Mouse (Mus musculus) Patski (cell line): ENCODE measurements at regions not wholly inside any gene's neighbourhood (a gene's known extent, or its start where the extent isn't known, plus 50 kb on each side); places are given as distances from the start of the nearest gene placed in this dataset.

Source experiments
- ATAC-seq: fragments of 100-300 bp; one replicate; pipeline ENCODE4 v1.8.0; 2021
- CTCF ChIA-PET: fragments of 350-600 bp; sonication (Branson Sonifier 250); formaldehyde crosslinking; loops from one replicate; lab custom pipeline; 2022; ENCODE audit warnings: inconsistent platforms; lab: Charles Lee
- POLR2A ChIA-PET: fragments of 350-600 bp; sonication (Branson Sonifier 250); formaldehyde crosslinking; loops from one replicate; lab custom pipeline; 2022; ENCODE audit warnings: antibody characterized with exemption, inconsistent platforms; lab: Charles Lee
- DNase-seq: peaks from one replicate; pipeline ENCODE4 v3.0.0-alpha.2; 2011; ENCODE audit warnings: low read depth, low spot score
- H3K27me3 ChIP-seq: fragments of 371-371 bp; one replicate; pipeline ENCODE4 v1.5.1; 2021
- CTCF ChIP-seq: fragments of 100-300 bp; IDR thresholded peaks from one replicate; pipeline ENCODE4 v1.5.1; 2021
- in situ Hi-C: fragments of 300-500 bp; cut with MboI; formaldehyde crosslinking; loops from 3 replicates; pipeline ENCODE4 v1.11.1; 2018; ENCODE audit warnings: low pct_unique_long_range_greater_than_20kb, mixed read lengths

DNA sequence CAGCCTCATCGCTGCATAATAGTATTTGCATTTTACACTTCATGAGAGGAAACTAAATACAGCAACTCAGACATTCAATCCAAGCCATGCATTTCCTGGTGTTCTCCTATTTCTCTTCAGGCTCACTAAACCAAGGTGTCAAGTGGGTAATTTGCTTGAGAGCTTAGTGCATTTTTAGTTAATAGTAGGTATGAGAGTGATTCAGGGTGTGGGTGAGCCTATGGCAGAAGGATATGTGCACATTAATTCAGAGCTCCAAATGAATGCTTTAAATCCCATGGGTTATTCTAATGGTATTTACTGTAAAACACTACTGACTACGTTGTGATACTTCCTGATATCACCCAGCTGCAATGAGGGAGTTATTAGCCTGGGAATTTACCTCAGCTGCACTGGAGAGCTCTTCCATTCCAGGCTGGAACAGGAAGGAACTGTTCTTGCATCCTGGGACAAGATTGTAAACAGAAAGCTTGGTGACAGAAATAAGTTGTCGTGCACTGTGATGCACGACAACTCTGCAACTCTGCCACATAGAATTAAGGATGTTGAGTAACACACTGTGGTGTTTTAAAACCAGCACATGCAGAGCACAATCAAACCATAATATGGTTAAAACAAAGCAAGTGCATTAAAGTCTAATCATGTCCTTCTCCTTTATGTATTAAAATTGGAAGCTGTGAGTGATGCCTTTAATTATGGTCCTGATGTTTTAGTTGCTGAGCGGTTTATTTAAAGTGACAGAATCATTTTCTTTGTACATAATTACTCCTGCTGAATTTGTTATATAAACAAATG, 170.4 kb upstream of the Setmar start:
- ATAC-seq, result no peak
- in situ Hi-C loops, result no loop called here
- TF ChIP-seq CTCF, result no peak
- POLR2A ChIA-PET, result no interaction called here
- peaks cover 4% of the 10 kb centered on the region for H3K27me3 ChIP-seq
- DNase-seq, result no peak
- CTCF ChIA-PET, result no interaction called here

DNA sequence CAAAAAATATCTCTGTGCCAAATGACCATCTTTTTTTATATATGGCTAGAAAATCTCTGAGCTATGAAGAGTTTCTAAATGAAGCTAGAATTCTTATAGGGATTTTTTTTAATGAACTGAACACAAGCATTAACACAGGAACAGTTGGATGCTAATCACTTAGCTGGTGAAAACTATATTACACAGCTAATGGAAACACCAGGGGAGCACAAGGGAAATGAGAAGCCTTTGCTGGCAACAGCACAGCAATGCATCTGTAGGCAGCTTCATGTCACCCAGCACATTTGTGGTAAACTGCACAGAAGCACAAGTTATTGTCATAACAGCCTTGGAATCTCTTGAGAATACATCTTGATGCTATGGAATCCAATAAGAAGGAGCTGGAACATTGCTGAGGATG, 154.3 kb upstream of the Setmar start:
- ChIA-PET CTCF (interaction anchor here (0.6 to 1.0 kb wide), 2 partner anchors 9 to 13 kb away, joined by 3 to 4 read pairs; no protein-coding TSS in a partner anchor), POLR2A (no interaction called here)
- in situ Hi-C loops, result no loop called here
- ATAC-seq (no peak), DNase-seq (no peak)
- H3K27me3 ChIP-seq, result no peaks in the 10 kb centered on the region
- no peak for TF ChIP-seq CTCF

DNA sequence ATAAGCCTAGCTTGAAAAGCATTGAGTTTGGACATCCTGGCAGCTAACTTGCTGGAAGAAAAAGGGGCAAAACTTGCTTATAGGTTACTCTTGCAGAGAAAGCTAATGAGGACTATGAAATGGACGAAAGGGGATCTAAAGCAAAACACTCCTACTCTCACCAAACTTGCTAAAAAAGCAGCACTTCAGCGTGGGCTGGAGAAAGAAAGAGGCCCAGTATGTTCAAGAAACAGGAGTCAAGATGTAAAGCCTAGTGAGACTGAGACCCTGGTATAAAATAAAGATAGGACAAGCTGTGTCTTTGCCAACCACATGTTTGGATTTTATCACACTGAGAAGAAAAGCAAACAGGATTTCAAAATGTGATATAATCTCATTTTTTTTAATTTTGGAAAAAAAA, 153.5 kb upstream of the Setmar start:
- H3K27me3 ChIP-seq, result no peaks in the 10 kb centered on the region
- CTCF ChIA-PET, result no interaction called here
- in situ Hi-C loops, result no loop called here
- TF ChIP-seq CTCF, result no peak
- ATAC-seq (no peak), DNase-seq (no peak)
- POLR2A ChIA-PET, result no interaction called here

DNA sequence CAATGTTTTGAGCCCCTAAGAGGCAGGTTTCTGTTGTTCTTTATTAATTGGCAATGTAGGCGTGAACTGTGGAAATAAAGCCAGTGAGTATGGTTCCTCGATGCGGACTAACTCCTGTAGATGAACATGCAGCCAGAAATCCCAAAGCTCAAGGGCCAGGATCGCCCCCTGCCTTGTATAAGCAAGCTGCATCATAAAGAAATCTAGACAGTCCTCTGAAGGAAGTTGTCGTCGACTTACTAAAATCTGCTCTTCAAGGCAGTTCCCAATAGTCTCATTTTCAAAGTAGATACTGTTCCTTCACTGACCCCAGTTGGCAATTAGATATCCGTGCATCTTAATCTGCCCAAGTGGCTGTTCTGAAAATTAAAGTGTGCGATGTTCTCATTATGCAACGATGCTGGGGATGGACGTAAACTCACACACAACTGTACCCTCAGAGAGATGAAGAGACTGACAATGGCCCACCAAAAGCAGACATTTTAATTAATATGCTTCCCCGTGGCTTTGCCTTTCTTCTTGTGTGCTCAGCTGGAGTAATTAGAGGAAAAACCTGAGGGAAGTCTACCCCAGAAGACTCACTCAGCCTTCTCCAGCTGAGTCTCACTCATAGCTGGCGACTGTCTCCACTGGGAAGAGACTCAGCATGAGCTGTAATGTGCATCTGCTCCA, 141.2 kb upstream of the Setmar start:
- DNase-seq (no peak), ATAC-seq (no peak)
- in situ Hi-C loops, result no loop called here
- H3K27me3 ChIP-seq, result no peaks in the 10 kb centered on the region
- POLR2A ChIA-PET, result no interaction called here
- CTCF ChIA-PET, result no interaction called here
- TF ChIP-seq CTCF, result no peak

DNA sequence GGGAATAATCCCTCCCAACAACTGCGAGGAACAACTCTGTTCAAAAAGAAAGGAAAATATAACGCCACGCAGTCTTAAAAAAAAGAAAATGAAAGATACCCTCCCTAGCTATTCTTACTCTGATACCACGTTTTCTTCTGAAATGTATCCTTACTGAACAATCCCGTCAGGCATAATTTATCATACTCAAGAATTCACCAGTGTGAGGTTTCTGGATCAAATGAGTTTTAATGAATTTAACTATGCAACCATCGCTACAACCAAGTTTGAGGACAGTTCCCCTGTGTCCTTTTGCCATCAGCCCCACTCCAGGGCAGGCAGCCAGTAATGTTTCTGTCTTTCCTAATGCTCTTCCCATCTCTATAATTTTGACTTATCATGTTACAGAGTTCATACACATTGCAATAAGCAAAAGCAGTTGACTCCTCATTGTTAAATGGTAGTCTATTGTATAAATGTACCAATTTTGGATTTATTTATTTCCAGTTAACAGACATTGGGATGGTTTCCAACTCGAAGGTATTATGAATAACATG, 140.6 kb upstream of the Setmar start:
- TF ChIP-seq CTCF, result no peak
- POLR2A ChIA-PET, result no interaction called here
- in situ Hi-C loops, result no loop called here
- ATAC-seq (no peak), DNase-seq (no peak)
- H3K27me3 ChIP-seq, result no peaks in the 10 kb centered on the region
- CTCF ChIA-PET, result no interaction called here

DNA sequence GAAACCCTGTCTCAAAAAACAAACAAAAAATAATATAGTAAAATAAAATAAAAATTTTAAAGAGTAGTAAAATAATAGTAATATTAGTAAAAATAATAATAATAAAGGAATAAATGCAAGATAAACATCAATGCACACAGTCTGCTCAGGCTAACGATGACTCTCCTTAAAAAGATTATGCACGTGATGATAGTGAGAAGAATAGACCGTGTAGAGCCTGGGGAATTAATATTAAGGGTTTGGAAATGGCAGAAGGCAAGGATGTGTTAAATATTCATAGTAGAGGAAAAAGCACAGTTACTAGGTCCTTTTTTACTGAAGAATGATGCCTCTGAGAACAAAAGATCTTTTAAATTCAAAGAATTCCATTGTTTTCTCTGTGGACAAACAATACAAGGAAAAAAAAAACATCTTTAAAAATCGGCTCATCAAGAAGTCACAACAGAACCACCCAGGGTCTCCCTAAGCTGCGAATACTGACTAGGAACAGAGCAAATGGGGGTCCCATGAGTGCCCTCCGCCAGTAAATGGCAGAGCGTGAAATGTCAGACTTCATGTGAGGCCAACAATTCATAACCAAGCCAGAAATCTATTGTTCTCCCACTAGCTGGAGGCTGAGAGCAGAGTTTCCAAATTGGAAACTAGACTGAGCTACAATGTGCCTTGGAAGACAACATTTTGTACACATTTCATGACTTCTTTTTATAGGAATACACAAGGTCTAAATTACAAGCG, 134.2 kb upstream of the Setmar start:
- ChIA-PET POLR2A (no interaction called here), CTCF (no interaction called here)
- peaks cover 13% of the 10 kb centered on the region for H3K27me3 ChIP-seq
- no peak for ATAC-seq
- TF ChIP-seq CTCF, result no peak
- no peak for DNase-seq
- in situ Hi-C loops, result no loop called here

DNA sequence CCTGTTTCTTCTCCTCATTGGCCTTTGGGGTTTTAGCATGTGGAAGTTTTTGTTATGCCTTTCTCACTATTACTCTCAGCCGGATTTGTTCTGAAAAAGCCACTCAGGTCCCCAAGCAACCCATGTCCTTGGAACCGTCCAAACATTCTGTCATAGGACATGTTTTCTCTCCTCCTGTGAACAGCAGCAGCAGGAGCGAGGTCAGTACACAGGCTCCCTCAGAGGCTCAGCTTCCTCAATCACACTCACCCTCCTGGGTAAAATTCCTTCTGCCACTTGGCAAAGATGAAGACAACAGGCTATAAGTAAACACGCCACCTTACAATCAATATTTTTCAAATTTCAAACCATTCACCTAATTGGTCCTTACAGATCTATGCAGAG, 133.7 kb upstream of the Setmar start:
- ChIA-PET POLR2A (no interaction called here), CTCF (no interaction called here)
- no peak for DNase-seq
- no peak for TF ChIP-seq CTCF
- in situ Hi-C loops, result no loop called here
- peaks cover 13% of the 10 kb centered on the region for H3K27me3 ChIP-seq
- no peak for ATAC-seq

DNA sequence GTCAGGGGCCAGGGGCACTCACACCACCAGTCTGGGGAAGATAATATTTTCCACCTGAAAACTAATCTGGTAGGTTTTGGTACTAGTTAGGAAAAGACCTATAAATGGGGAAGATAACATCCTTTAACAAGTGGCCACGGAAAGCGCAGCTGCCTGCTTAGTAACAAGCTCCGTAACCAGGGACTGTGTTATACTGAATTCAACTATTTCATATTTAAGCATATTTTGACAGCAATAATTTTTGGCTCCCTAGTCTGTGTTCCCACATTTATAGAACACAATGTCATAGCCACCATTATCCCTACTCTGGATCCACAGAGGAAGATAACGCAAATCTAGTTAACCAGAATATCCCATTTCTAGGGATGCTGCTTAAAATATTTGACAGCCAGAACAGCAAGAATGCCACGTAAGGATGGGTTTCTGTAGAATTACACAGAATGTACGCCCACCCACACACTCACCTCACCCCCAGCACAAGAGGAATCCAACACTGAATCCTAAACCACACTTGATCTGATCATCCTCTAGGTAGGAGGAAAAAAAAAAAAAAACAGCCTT, 128.7 kb upstream of the Setmar start:
- peaks cover 17% of the 10 kb centered on the region for H3K27me3 ChIP-seq
- DNase-seq, result no peak
- ChIA-PET CTCF (no interaction called here), POLR2A (no interaction called here)
- in situ Hi-C loops, result no loop called here
- no peak for TF ChIP-seq CTCF
- ATAC-seq, result no peak

DNA sequence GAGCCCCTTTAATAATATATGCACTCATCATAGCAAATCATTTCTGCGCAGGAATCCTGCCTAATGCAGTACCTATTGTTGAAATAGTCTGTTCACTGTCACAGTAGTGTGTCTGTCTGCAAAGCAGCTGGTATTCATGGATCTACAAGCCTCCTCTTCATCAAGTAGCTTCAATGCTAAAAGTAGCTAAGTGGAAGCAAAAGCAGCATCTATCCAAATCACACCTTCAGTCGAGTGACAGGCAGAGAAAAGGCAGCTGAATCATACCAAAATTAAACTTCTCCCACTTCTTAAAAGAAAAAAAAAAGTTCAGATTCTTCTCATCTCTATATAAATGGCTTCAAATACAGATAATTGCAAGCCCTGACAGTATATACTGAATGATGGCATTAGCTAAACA, 96.2 kb upstream of the Setmar start:
- ChIA-PET CTCF (interaction anchor here (1.1 kb wide), 1 partner anchor 11 kb away, joined by 4 read pairs; no protein-coding TSS in a partner anchor), POLR2A (no interaction called here)
- no peak for DNase-seq
- ATAC-seq, result no peak
- in situ Hi-C loops, result no loop called here
- H3K27me3 ChIP-seq, result no peaks in the 10 kb centered on the region
- TF ChIP-seq CTCF, result no peak

DNA sequence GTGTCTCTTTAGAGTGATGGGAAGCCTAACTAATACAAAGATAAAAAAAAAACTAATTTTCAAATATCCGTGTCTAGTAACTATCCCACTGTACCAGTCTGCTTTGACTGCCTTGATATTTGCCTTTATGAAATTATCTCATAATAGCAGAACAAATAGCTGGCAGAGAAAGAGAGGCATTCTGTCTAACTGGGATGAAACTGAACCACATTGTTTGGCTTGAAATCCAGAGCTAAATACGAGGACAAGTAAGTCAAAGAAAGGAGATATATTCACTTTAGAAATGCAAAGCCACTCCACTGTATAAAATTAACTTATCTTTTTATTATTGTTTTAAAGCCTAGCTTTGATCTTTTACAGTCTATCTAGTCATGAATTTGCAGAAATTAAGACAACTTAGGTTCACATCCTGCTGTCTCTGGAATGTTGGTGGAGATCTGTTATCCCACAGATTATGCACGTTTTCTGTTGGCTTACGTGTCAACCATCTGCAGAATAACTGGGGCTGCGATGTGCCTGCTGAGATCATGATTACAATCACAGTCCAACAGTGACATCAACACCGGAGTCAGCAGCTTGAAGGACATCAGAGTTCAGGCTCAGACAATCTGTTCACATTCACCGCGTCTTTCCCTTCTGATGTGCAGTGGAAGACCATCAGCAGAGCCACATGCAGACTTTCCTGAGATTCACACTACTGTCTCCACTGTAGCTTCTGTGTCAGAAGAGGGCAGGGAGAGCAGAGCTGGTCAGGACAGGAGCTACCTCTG, 65.7 kb upstream of the Setmar start:
- ChIA-PET POLR2A (no interaction called here), CTCF (no interaction called here)
- DNase-seq (no peak), ATAC-seq (no peak)
- in situ Hi-C loops, result no loop called here
- no peak for TF ChIP-seq CTCF
- H3K27me3 ChIP-seq, result no peaks in the 10 kb centered on the region
